Mouse (Mus musculus) heart, postnatal 4 days (tissue): ENCODE measurements around the gene Ube4a. TPM values are rescaled to one million over a fixed set of nuclear protein-coding genes. Genes with fewer than 3 reads are reported as not detected.

ENCODE experiments used
- DNase-seq: peaks from one replicate; pipeline ENCODE4 v3.0.0; 2021
- total RNA-seq, 2 experiments: library from RNA; stranded (reverse); gene quantifications; 2 replicates each; pipeline ENCODE4 v1.2.3; 2021

The Ube4a gene
- total RNA-seq, 2 experiments from 2014 or later, result 33.9 to 41.6 TPM

GRCm38 (mm10) chr9:44899716-44900115 is 65.7 kb downstream of the Ube4a start:
- no peak for DNase-seq

- no peak for DNase-seq
Observed at GRCm38 (mm10) chr9:44897024-44897423, 68.4 kb downstream of the Ube4a start.

DNA sequence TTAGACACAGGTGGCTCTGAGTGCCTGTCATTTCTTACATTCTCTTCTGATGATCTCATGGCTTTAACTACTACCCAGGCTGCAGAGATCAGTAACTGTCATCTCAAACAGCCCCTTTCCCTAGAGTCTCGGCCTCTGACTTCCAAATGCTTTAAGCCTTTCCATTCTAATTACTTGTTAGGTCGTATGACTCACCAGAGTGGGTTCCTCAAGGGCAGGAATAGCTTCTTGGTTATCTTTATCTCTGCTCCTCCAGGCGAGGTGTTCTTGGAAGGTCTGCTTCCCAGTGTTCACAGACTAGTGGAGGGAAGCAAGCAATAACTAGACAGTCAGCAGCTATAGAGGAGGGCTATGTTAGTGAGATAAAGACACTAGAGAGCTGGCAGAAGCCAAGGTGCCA is 72.7 kb downstream of the Ube4a start:
- DNase-seq, result no peak

DNA sequence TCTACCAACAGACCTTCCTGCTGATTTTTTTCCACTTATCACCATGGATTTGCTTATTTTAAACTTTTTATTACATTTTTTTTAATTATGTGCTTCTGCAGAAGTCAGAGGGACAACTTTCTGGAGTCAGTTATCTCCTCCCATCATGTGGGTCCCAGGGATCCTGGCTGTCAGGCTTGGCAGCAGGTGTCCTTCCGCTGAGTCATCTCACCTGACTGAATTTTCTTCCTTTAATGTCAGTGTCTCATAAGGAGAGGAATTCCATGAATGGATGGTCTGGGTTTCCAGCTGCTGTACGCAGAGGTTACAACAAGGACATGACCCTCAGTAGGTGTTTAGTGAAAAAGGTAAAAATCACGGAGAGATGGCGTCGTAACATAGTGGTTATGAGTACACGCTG is 74.2 kb downstream of the Ube4a start:
- DNase-seq, result no peak

DNA sequence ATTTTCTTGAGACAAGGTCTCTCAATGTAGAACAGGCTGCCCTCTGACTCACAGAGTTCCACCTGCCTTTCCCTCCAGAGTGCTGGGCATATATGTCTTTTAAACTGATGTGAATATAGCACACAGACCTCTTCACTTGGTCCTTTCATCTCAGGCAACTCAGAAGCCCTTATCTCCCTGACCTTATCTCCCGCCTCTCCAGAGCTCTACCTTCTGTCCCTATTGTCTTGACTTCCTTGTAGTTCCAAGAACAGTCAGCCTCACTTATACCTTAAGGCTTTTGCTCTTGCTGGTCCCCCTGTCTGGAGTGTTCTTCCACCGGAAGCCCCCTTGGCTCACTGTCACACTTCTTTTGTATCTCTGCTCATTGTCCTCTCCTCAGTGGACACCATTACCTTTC is 75.3 kb downstream of the Ube4a start:
- no peak for DNase-seq

GRCm38 (mm10) chr9:44888114-44888624 is 77.2 kb downstream of the Ube4a start:
- no peak for DNase-seq

DNA sequence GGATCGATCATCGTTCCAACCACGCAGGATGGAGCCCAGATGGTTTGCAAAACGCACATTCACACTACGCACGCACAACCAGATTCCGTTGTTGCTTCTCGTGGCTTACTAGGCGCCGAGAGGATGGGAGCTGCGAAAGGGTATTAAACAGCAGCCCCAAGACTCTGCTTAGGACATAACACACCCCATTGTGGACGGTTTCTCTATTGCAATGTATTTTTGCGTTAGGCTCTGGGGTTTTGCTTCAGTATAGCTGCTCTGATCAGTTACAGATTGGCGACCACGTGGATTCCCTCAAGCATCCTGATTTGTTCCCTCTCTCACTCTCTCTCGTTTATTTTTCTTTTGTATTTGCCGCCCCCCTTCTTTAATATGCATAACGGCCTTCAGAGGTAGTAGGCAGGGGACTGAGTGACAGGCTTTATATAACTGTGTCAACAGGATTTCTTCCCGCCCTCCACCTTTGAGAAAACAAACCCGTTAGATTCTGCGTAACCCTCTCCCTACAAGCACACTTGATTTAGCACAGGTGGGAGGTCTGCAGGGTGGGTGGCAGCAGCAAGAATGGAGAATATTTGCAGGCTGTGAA is 82.3 kb downstream of the Ube4a start:
- no peak for DNase-seq

DNA sequence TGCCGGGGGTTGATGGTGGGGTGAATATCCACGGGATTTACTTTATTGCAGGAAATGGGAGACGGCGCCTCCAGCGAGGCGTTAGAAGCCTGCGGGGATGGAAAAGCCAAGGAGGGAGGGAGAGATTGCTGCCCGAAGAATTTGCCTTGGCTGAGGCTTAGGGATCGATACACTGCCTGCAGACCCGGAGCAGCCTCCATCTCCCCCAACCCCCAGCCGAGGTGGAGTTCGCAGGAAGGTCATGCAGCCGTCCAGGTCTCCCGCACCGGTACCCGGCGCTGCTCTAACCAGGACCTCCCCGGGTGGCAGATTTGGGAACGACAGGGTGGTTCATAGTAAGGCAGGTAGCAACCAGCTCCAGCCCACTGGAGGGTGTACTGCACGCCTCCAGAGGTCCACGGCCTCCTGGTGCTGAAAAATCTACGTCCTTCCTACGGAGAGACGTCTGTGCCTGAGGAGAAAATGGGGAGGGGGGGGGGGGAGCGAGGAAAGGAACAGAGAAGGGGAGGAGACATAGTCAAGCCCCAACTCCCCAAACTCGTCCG is 82.9 kb downstream of the Ube4a start:
- DNase-seq, result peak; percentile 64

DNA sequence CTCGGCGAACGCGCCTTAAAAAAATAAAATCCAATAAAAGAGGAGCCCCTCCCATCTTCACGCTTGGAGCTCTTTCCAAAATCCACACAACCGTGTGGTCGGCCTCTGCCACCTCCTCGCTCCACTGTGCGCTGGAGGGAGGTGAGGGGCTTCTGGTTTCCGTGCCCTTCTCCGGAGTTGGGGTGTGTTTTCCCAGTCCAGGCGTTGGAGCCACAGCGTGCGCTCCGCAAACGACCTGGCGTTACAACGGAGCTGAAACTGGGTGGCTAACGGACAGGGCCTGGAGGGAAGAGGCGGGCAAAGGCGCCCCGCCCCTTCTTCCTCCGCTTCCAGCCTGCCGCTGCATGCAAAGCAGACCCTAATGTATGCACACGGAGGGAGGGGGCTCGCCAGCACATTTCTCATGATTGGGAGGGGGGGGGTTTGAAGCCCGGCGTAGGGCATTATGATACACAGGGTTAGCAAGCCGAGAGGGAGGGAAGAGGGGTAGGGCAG is 83.4 kb downstream of the Ube4a start:
- peak; percentile 71 for DNase-seq

DNA sequence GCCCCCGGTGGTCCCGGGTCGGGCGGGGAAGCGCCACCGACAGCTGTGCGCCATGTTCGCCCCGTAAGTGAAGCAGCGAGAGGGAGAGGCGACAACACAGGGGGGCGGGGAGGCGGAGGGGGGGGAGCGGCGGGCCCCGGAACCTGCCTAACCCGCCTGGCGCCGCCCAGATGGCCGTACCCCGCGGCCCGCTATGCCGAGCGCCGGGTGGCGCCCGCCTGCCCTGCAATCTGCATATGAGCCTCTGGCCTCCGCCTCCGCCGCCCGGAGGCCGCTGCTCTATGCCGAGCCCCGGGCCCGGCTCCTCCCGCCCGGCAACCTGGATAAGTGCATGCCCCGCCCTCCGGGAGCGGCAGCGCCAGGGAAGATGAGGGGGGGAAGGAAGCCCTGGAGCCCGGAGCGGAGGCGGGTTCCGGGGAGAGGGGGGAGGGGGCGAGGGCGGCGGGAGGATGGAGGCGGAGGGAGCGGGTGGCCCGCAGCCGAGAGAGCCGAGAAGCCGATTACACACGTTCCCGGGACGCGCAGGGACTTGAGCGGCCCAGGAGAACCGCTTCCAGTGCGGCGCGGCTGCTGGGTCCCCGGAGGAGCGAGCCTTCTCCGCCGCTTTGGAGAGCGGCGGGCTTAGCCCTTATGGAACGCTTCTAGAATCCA is 84.1 kb downstream of the Ube4a start, which contains the start of gene Kmt2a:
Gene Kmt2a (minus strand): TSS at position 76 of the 651 bp plus-strand sequence.
- peak; percentile 100 for DNase-seq

GRCm38 (mm10) chr9:44880309-44881081 is 84.9 kb downstream of the Ube4a start:
- DNase-seq, result peak; percentile 44

GRCm38 (mm10) chr9:44879694-44880271 is 85.6 kb downstream of the Ube4a start:
- DNase-seq, result no peak

DNA sequence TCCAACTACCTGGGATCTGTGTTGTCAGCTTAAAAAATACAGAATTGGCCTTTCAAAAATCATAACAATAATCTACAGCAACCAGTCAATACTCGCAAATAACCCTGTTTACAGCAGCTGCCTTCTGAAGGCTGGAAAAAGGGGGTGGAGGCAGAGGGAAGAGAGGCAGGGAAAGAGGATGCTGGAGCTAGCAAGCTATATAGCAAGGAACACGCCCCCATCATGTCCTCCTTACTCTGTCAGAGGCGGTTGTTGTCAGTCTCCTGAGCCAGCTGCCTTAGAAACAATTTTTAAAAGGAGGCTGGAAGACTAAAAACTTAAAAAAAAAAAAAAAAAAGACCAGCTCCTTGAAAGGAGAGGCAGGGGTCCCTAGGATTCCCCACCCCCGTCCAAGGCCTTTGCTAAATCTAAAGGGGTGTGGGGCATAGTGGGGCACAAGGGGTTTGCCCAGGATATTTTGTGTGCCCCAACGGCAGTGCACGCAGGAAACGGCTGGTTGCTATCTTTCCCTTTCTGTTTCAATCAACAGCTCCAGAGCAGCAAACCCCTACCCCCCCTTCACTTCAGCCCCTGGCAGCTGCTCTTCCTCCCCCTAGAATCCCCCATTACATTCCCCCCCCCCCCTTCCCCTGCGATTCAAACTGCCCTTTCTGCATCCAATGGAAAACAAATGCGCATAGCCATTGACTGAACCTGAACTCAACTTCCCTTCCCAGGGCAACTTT is 86.5 kb downstream of the Ube4a start:
- no peak for DNase-seq

DNA sequence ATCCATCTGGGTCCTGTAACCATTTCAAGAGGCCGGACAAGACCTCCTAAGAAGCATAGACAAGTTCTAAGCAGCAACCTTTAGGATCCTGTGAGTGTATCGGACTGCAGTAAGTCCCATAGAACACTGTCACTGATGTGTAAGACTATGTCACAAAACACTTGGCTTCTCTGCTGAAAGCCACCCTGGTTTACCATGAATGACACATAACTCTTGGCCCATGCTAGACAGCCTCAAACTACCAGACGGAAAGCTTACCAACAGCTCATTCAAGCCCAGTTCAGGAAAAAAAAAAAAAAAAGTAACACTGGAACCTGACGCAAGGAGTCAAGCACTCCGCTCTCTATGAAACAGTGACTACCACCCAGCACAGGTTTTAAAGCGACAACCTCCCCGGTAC is 87.7 kb downstream of the Ube4a start:
- no peak for DNase-seq

DNA sequence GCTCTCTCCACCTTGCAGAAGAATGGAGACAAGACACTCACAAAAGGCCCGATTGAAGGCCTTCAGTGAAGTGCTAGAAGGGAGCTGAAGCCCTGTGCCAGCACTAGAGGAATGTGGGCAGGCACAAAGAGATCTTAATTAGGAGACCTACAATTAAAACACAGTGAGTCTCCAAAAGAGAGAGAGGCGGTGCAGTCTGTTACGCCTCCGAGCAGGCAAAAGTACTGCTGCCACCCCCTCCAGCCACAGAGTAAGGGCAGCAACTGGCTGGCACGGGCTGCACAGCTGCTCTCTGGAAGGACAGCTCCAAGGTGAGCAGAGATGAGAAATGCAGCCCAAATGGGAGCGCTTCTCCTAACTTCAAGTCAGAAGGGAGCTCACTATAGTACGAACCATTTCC is 89.9 kb downstream of the Ube4a start:
- DNase-seq, result peak; percentile 55

DNA sequence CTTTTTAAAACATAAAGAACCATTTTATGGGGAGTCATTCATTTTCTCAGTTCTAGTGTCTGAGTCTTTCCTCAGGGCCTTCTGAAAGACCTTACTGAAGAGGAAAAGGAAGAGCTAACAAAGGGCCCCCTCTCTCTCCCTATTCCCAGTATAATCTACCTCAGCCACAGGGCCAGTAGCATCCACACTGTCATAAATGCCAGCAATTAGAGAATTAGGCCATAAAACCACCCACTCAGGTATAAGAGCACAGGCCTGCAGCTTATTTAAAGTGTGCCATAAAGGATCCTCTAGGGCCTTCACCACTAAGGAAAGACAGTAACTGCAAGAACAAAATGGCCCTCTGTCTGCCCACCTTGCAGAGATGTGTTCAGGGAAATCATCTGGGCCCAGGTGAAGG is 91.2 kb downstream of the Ube4a start:
- DNase-seq, result no peak

GRCm38 (mm10) chr9:44873665-44874064 is 91.7 kb downstream of the Ube4a start:
- DNase-seq, result no peak
